Mouse (Mus musculus) kidney, embryonic 15.5 days (tissue): ENCODE measurements at regions not wholly inside any gene's neighbourhood (a gene's known extent, or its start where the extent isn't known, plus 50 kb on each side); places are given as distances from the start of the nearest gene placed in this dataset.
A peak's percentile ranks its signal among the peaks of the same experiment; 100 is the strongest.

ENCODE experiments used
- ATAC-seq: fragments of 200-750 bp; cut with Nextera tagmentation; replicated peaks from 2 replicates; pipeline ENCODE4 v1.8.0; 2017; ENCODE audit warnings: moderate TSS enrichment; ENCODE audit not compliant: low FRiP score
- H3K27ac ChIP-seq: fragments of 300-500 bp; sonication (generic); 2 replicates; pipeline ENCODE4 v1.5.1; 2015; ENCODE audit warnings: mild to moderate bottlenecking, inconsistent platforms
- H3K27me3 ChIP-seq: fragments of 300-500 bp; sonication (generic); 2 replicates; pipeline ENCODE4 v1.6.1; 2015; ENCODE audit warnings: inconsistent platforms
- H3K36me3 ChIP-seq: fragments of 300-500 bp; sonication (generic); 2 replicates; pipeline ENCODE4 v1.6.1; 2015; ENCODE audit warnings: inconsistent platforms
- H3K4me1 ChIP-seq: fragments of 300-500 bp; sonication (generic); 2 replicates; pipeline ENCODE4 v1.6.1; 2015; ENCODE audit warnings: inconsistent platforms
- H3K4me2 ChIP-seq: fragments of 300-500 bp; sonication (generic); 2 replicates; pipeline ENCODE4 v1.6.1; 2015; ENCODE audit warnings: moderate library complexity, mild to moderate bottlenecking, inconsistent platforms
- H3K4me3 ChIP-seq: fragments of 300-500 bp; sonication (generic); replicated peaks from 2 replicates; pipeline ENCODE4 v1.5.1; 2015; ENCODE audit warnings: mild to moderate bottlenecking, inconsistent platforms
- H3K9ac ChIP-seq: fragments of 300-500 bp; sonication (generic); 2 replicates; pipeline ENCODE4 v1.6.1; 2015; ENCODE audit warnings: mild to moderate bottlenecking, inconsistent platforms
- H3K9me3 ChIP-seq: fragments of 300-500 bp; sonication (generic); replicated peaks from 2 replicates; pipeline ENCODE4 v1.6.1; 2016; ENCODE audit warnings: inconsistent platforms
- WGBS: fragments of 180-500 bp; shearing (Covaris S2); methylation state at CpG from one replicate; pipeline ENCODE4 v1.1.7; 2015; ENCODE audit warnings: mixed read lengths; 5-methylcytosine and 5-hydroxymethylcytosine counted together

DNA sequence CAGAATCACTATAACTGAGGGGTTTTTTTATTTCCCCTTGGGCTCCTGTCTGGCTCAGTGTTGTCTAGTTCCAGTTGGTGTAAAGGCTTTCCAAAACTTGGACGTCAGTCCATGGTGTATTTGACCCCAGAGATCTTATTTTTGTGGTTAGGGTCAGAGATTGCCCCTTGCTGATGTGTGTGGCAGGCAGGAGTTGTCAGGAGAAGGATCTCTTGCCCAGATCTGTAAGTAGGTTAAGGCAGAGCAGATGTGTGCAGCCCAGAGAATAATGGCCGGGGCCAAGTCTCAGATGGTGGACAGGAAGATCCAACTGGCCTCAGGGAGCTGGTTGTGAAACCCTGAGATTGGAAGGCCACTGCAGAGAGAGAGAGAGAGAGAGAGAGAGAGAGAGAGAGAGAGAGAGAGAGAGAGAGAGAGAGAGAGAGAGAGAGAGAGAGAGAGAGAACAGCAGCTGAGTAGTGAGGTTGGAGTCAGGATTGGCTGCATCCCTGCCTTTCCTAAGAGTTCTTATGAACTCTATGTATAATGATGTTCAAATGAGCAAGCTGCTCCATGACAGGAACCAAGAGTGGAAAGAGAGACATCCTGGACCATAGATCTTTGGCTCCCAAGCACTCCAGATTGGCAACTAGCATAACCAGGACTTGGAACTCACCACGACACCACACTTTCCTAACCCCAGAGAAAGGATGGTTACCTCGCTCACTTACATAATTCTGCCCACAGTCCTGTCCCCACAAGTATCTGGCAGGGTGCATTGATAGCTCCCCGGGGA, 479.9 kb downstream of the Gm826 start:
- no peak overlapping the region for H3K9ac ChIP-seq
- H3K4me2 ChIP-seq, result no peak overlapping the region
- H3K4me3 ChIP-seq, result no peak overlapping the region
- H3K36me3 ChIP-seq, result no peaks in the 10 kb centered on the region
- no peaks in the 10 kb centered on the region for H3K4me1 ChIP-seq
- H3K9me3 ChIP-seq, result no peaks in the 10 kb centered on the region
- no peak overlapping the region for H3K27ac ChIP-seq
- no peak for ATAC-seq
- H3K27me3 ChIP-seq, result no peaks in the 10 kb centered on the region
- WGBS, result 80% methylated on average over 5 of the region's 5 CpGs

- no peaks in the 10 kb centered on the region for H3K4me1 ChIP-seq
- H3K36me3 ChIP-seq, result no peaks in the 10 kb centered on the region
- H3K4me2 ChIP-seq, result no peak overlapping the region
- H3K9me3 ChIP-seq, result no peaks in the 10 kb centered on the region
- no peak overlapping the region for H3K4me3 ChIP-seq
- no peak overlapping the region for H3K27ac ChIP-seq
- no peak for ATAC-seq
- 90% methylated on average over 4 of the region's 4 CpGs for WGBS
- H3K27me3 ChIP-seq, result no peaks in the 10 kb centered on the region
- no peak overlapping the region for H3K9ac ChIP-seq
These were observed 481.0 kb downstream of the Gm826 start for GRCm38 (mm10) chr2:159852959-159853358.

DNA sequence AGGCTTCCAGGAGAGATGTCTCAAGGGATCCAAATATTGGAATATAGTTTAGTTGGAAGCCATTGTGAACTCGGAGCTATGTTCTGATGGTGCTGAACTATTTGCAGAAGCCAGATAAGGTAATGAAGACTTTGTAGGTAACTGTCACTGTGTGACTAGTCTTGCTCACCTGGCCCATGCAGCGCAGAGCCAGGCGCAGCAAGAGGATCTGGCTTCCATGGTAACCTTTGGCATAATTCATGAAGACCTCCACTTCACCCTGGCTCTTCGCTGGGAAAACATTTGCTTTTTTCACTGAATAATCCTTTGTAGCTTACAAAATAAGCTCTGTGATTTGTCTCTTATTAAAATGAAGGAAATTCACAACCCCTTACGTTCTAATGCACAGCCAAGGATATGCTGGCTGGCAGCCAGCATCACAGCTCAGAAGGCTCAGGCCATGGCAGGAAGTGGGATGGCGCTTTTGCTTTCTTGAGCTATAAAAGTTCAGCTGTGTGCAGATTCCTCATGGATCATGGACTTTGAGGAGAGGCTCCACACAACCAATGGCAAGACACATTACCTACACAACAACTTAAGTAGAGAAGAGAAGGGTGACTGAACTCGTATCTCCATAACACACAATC, 501.4 kb downstream of the Gm826 start:
- Histone ChIP-seq H3K36me3 (no peaks in the 10 kb centered on the region), H3K4me2 (no peak overlapping the region), H3K27me3 (no peaks in the 10 kb centered on the region), H3K9ac (no peak overlapping the region), H3K4me3 (no peak overlapping the region), H3K9me3 (no peaks in the 10 kb centered on the region), H3K4me1 (peaks cover 10% of the 10 kb centered on the region), H3K27ac (peak overlapping the region; percentile 68)
- 54% methylated on average over 7 of the region's 7 CpGs for WGBS
- peak; percentile 81 for ATAC-seq

DNA sequence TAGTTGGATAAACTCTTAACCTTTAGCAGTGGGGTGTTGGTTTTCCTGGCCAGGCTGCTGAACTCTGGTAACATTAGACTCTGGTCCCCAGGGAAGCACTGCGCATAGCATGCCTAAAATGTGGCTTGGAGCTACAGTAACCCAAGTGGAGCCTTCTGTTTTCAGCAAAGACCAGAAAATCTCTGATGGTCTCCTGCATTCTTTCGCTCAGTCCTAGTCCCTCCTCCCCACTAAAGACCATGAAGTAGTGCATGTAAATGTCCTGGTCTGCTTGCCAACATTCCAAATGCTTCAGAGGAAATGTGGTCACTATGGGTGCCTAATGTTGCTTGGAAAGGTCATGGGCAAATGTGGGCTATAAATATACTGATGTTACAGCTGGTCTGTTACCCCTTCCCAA, 507.5 kb downstream of the Gm826 start:
- Histone ChIP-seq H3K9ac (no peak overlapping the region), H3K27me3 (no peaks in the 10 kb centered on the region), H3K9me3 (no peaks in the 10 kb centered on the region), H3K4me1 (no peaks in the 10 kb centered on the region), H3K36me3 (no peaks in the 10 kb centered on the region), H3K27ac (no peak overlapping the region), H3K4me2 (no peak overlapping the region), H3K4me3 (no peak overlapping the region)
- no peak for ATAC-seq
- 62% methylated on average over 2 of the region's 2 CpGs for WGBS

GRCm38 (mm10) chr2:159818556-159818955, 515.4 kb downstream of the Gm826 start:
- no peak overlapping the region for H3K4me2 ChIP-seq
- no peak for ATAC-seq
- H3K9ac ChIP-seq, result no peak overlapping the region
- no peaks in the 10 kb centered on the region for H3K4me1 ChIP-seq
- H3K36me3 ChIP-seq, result no peaks in the 10 kb centered on the region
- no peak overlapping the region for H3K27ac ChIP-seq
- H3K4me3 ChIP-seq, result no peak overlapping the region
- H3K9me3 ChIP-seq, result no peaks in the 10 kb centered on the region
- no peaks in the 10 kb centered on the region for H3K27me3 ChIP-seq
- 77% methylated on average over 2 of the region's 2 CpGs for WGBS

DNA sequence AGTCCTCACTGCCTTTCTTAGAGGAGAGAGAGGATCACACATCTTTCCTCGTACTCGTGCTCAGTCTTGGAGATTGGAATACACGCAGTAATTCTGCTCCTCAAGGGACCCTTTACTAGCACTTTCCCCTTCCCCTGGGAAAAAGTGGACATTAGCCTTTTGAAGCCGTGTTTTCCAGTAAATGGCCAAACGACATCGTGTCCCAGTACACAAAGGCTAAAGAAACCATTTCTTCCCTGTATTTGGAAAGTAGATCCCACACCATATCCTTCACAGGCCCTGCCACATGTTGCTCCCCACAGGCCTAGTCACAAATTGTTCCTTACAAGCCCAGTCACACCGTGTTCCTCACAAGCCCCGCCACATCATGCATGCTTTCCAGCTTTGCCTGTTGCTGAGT, 517.6 kb downstream of the Gm826 start:
- Histone ChIP-seq H3K4me2 (no peak overlapping the region), H3K27ac (no peak overlapping the region), H3K4me3 (no peak overlapping the region), H3K27me3 (no peaks in the 10 kb centered on the region), H3K36me3 (no peaks in the 10 kb centered on the region), H3K9me3 (no peaks in the 10 kb centered on the region), H3K4me1 (no peaks in the 10 kb centered on the region), H3K9ac (no peak overlapping the region)
- WGBS, result 84% methylated on average over 8 of the region's 8 CpGs
- ATAC-seq, result no peak
